Mouse (Mus musculus) thymus, postnatal 4 days (tissue): ENCODE data around the gene Gnai1.

ENCODE experiments used
- DNase-seq: peaks from one replicate; pipeline ENCODE4 v3.0.0; 2021

The Gnai1 gene

DNA sequence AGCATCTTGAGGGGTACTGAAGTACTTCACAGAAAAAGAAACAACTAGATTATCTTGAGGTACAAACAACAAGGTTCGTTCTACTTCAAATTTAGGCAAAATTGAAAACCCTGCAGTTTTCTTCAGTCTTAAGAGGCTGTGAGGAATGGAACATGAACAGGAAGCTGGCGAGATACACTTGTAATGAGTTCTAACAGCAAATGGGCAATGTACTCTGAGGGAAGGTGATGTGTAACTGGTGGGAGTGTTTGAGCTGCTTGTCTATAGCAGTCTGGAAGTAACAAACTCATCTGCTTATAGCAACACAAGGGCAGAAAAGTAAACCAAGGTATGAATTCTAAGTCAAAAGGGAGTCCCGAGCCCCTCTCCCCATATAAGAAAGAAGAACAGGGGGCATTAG, 78.1 kb downstream of the Gnai1 start:
- DNase-seq, result no peak

DNA sequence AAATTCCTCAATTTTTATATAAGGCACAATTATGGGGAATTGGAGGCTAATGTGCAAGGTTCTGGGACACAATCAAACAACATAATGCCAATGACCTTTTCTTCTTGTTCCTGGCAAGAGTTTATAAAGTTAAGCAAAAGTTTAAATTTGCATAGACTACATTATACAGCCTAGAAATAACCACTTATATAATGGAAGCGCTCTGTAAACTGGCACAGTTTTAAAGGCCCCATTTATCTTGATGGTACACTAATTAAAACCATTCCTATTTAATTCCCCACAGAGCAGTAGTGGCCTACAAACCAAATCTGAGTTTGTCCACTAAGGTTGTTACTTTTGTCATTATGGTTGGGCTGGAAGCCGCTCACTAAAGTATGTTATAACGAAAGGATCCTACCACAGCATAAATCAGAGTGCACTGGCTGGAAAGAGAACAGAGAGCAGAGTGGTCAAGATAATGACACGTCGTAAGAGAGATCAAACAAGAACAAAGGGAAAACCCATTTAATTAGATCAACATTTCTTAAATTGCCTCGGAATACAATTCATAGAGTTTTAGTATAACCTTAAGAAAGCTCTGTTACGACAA, 85.7 kb downstream of the Gnai1 start:
- no peak for DNase-seq

DNA sequence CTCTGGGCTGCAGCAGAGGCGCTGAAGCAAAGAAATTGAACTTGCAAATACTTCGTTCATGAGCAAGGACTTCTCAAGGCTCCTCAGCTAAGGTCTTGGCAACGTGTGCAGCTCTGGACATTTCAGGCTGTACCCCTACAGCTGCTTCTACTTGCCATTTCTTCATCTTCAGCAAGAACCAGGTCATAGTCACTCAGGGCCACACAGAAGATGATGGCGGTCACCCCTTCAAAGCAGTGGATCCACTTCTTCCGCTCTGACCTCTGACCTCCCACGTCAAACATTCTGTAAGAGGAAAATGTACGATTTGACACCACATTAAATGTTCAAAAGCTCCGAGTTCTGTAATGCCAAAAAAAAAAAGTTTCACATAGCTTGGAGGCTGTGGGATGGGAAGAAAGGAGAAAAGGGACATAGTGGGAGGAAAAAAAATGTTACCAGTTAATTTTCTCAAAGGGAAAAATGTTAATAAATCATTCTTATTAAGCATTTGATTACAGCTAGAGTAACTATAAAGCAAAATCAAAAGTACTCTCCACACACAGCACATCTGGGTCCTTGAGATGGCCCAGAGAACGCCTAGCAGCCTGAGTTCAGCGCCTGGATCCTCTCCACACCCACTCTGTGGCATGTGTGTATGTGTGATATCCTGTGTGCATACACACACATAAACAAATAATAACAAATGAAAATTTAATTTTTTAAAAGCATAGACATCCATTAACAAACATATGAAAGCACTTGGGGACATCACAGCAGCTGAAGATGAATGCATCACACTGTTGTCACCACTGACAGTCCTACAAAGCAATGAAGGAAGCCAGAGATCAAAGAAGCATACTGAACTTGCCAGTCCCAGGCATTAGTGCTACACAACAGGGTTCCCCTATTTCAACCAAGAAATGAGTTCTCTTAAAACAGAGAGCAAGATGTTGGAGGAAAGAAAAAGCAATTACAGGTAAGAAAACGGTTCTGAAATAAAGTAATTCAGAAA, 86.6 kb downstream of the Gnai1 start:
- DNase-seq, result no peak

DNA sequence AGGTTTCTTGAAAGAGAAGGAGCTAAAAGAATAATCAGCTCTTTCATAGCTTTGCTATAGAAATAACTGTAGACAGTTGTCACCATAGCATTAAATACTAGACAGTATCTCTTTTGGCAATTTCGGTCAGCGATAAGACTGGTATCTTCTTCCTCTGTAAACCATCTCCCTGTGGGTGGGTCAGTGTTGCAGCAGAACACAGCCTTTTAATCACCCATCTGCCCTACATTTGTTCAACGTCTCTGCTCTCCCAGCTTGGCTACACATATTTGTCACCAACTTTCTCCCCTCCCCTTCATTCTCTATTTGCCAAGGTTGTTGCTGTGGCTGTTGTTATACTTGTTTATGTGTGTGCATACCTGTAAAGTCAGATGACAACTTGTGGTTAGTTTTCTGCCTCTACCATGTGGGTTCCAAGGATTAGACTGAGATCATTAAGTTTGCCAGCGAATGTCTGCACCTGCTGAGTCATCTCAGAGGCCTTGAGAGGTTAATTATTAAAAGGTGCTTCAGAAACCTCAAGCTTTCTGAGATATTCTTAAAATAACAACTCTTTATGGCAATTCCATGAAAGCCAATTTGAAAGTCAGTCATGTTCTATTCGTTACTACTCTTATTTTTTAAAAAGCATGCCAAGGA, 109.7 kb downstream of the Gnai1 start:
- no peak for DNase-seq

DNA sequence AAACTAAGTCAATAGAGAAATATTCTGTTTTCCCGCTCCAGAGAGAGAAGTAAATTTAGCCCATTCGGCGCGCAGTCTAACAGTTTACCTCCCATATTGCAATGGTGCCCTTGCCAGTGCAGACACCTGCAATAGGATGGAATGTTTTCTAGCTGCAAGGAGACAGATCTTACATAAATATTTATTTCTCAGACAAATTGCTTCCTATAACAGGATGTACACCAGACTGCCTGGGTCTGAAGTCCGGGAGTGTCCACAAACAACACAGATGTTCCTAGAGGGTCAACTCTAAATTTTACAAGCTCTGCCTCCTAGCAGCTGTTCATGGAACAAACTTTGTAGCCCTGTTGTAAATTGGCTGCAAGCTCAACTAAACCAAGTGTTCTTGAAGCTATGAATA, 111.0 kb downstream of the Gnai1 start:
- no peak for DNase-seq

DNA sequence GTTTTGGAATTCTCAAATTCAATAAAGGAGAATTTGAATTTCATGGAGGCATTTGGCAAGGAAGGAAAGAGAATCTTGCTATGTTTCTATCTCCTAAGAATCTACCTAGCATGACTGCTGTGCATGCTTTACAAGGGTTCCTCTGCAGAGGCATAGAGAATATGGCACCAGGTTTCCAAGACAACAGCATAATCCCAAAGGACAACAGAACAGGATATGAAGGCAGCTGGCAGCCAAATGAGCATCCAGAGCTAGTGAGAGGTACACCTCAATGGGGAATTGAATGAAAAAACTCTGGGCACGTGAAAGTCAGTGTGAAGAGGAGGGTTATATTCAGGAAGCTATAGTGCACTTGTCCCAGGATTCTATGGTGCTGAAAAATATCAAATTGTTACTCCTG, 130.8 kb downstream of the Gnai1 start:
- no peak for DNase-seq

DNA sequence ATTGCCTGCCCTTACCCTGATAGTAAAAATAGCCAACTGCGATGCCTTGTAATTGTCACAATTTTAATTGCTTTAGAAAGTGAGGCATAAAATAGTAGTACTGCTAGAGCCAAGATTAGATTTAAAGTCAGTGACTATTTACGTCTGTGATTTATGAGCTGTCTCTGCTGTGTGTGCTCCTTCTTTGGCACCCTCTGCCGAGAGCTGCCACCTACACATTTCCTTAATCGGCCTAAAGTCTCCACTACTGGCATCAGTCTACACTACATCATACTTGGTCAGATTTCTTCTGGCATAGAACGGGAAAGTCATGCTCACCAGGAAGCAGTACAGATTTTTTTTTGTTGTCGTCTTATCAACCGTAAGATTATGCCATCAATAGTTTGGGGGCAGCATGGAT, 131.3 kb downstream of the Gnai1 start:
- DNase-seq, result no peak

DNA sequence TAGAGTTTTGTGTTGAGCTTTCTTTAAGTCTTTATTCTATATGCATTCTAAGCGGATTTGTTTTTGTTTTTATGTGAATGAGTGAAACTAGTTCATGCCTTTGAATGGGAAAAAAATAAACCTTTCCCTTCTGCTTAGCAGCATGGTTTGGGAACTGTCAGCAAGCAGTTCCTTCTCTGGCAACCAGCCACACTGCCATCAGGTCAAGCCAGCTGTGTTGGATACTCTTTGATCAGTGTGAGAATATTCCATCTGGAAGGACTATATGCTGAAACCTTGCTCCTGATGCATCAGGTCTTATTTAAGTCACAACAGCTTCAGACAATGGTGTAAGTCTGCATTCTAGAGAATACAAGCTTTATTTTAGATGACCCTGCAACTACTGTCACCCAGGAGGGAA, 139.3 kb downstream of the Gnai1 start:
- DNase-seq, result no peak

DNA sequence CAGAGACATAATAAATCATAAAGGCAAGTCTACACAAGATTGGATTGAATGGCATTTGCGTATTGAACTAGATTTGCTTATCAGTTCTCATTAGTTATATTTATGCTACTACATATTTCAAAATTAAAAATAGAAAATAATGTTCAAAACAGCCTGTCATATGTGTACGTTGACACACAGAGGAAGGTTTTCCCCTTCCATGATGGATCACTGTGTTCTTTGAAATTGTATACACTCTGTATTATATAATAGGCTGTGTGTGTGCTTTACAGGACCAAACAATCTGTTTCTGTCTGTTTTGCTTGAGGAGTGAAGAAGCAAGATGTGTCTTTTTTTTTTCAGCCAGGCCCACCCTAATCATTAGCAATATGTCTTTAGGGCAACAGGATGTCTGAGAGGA, 141.9 kb downstream of the Gnai1 start:
- no peak for DNase-seq

DNA sequence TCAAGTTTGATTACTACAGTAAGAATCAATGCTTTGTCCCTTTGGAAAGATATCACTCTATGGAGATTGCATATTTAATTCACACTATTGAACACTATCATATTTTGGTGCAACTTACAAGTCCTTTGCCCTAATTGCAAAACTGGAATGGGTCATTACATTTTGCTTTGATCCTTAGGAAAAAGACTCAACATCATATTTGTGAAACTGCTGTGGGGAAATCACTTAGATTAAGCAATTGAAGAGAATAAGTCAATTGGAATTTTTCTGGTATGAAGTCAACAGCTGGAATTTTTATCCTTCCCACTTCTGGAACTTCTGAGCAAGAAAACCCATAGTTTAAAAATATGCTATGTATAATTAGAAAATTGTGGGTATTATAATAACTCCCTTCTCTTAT, 142.3 kb downstream of the Gnai1 start:
- no peak for DNase-seq
